Mouse (Mus musculus) gastrocnemius, adult 8-10 months (tissue): ENCODE measurements around the gene Stox2. TPM values are rescaled to one million over a fixed set of nuclear protein-coding genes. Genes with fewer than 3 reads are reported as not detected.

ENCODE experiments used
- DNase-seq, 2 experiments: peaks; one replicate each; pipeline ENCODE4 v3.0.0; 2022; ENCODE audit warnings: low spot score in 2 of 2
- total RNA-seq, 4 experiments: library from RNA; stranded (reverse); gene quantifications; 2 replicates each; pipeline ENCODE4 v1.2.4; 2022

Gene Stox2
- total RNA-seq, 4 experiments from 2014 or later, result 5.0 to 6.0 (median 5.8) TPM

- peak in 1 of 2 experiments; percentile 4 for DNase-seq
These were observed 91.5 kb downstream of the Stox2 start for GRCm38 (mm10) chr8:47354523-47355168.

DNA sequence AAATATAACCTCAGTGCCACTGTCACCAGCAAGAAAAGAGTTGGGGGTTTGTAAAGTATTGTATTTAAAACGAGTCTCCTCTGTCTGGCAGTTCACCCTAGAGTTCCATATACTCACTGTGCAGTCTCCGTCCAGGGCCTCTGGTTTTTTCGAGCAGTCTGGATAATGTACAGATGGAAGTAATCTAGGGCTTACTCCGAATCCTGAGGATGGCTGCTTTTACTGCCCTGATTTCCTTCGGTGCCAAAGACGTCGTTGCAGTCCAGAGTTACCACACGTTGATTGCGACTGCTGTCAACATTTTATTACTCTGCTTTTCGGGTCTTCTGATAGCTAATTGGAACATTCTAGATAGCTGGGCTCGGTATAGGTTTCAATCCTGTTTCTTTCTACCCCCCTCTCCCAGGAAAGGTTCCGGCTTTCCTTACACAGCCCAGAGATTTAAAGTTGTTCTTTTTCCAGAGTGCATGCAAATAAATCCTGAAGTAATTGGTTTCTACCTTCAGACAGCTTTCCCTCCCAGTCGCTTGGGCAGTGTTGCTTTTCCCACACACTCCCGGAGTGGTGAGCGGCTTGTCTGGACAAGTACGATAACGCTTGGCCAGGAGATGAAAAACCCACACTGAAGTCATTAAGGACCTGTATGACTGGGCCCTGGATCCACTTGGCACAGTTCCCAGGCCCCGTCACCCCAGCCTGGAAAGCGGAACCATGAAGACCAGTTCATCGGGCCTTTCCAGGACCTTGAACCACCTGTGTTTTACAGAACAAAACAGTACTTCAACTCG is 94.1 kb downstream of the Stox2 start:
- peak; percentile 8 to 9 for DNase-seq

- DNase-seq, result no peak
These were observed 97.1 kb downstream of the Stox2 start for GRCm38 (mm10) chr8:47349082-47349481.

- DNase-seq, result no peak
These were observed 98.4 kb downstream of the Stox2 start for GRCm38 (mm10) chr8:47347809-47348208.

DNA sequence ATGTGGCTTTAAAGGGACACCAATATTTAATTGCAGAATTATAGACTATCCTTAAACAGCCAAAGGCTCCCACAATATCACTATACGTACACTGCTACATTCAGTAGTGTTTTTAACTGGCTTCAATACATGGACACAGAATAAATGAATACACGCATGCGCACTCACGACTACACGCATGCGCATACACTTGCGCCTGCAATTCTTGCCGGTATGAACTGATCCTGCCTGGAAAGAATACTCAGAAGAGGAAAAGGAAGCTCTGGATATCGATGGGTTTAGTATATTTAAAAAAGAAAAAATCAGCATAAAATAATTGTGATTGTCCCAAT is 100.4 kb downstream of the Stox2 start:
- DNase-seq, result no peak

- DNase-seq, result no peak
These were observed 100.9 kb downstream of the Stox2 start for GRCm38 (mm10) chr8:47345085-47345771.

DNA sequence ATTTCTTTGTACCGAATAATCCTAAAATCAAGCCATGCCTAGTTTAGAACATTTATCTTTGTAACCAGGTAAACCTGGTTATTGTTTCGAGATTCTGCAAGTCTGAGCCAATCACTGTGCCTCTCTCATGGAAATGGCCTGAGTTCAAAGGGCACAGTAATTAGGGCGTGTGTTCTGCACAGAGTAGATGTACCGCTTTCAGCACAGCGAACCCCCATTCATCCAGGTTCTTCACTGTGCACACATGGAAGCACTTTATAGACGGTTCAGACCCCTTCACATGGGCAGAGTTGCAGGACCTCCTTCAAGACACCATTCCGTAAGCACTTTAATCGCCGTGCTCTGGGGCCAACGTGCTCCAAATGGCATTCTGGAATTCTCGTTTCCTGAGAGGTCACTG is 104.7 kb downstream of the Stox2 start:
- no peak for DNase-seq

DNA sequence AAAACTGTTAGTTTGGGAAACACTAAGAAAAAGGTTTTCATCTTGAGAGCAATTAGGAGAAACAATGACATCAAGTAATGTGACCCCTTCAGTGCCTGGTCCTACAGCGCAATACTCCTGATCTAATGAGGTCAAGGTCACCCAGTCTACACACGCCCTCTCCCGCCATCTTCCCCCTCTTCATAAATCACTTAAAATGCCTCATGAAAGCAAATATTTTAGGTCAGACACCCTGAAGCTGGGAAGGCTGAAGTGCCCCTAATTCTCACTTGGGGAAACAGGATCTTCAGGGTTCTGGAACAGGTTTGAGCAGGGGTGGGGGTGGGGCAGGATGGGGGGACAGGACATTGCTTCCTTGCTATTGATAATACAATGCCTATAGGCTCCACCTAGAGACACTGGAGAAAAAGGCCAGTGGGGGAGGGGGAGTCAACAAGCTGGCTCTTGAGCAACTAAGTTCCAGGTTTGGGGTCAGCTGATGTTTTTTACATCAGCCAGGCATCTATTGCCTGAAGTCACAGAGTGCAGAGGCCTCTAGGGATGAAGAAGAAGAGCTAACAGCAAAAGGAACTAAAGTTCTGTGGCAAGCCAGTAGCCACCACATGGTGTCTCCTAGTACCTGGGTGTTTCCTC is 107.4 kb downstream of the Stox2 start:
- no peak for DNase-seq

GRCm38 (mm10) chr8:47336433-47336832 is 109.7 kb downstream of the Stox2 start:
- no peak for DNase-seq

- DNase-seq, result no peak
These were observed 110.2 kb downstream of the Stox2 start for GRCm38 (mm10) chr8:47335940-47336339.

GRCm38 (mm10) chr8:47334223-47334757 is 111.9 kb downstream of the Stox2 start:
- no peak for DNase-seq

- no peak for DNase-seq
These were observed 113.2 kb downstream of the Stox2 start for GRCm38 (mm10) chr8:47332941-47333340.

GRCm38 (mm10) chr8:47330982-47331381 is 115.2 kb downstream of the Stox2 start:
- no peak for DNase-seq

- no peak for DNase-seq
These were observed 119.8 kb downstream of the Stox2 start for GRCm38 (mm10) chr8:47326348-47326747.

DNA sequence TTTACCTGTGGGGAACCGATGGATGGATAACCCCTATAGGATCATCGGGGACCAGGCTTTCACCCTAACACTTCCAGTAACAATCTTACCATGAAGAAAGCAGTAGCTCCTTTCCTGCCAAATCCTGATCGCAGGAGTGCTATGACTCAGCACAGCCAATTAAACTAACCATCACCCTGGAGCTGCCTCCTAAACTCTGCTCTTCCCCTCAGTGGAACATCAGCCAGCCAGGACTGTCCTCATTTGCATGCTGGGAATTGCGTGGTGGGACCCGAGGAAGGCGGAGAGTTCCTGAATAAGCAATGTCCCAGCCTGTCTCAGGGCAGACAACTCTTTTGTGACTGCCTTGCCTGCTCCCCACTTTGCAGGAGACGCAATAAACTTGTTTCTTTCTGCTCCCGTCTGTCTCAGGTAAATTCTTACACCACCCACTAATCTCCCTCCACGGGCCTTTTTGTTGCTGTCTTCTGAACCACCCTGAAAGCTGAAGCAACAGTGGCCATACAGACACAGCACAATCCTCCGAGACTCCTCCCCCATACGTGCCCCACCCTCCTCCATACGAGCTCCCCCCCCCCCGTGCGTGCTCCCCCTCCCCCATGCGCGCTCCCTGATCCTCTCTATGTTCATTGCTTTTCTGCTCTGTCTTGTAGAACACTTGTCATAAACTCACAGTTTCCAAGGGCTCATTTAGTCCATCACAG is 121.9 kb downstream of the Stox2 start:
- no peak for DNase-seq

DNA sequence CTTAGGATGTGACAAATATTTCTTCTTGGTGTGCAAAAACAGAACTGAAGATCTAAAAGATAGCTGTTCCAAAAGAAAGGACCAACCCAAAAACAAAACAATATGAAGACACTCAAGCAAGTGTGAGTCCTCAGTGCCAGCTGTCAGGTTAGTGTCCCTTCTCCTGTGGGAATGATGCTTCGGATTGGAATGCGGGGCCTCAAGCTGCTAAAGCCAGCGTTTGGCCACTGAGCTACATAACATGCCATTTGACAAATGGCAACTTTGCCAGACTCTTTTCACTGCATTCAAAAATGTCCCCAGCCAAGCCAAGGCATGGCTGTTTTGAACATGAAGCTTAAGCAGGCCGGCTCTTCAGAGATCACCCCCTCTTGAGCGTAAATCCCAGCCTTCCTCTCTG is 124.9 kb downstream of the Stox2 start:
- no peak for DNase-seq

GRCm38 (mm10) chr8:47320707-47321106 is 125.5 kb downstream of the Stox2 start:
- DNase-seq, result no peak

- no peak for DNase-seq
These were observed 127.7 kb downstream of the Stox2 start for GRCm38 (mm10) chr8:47318468-47318867.

- DNase-seq, result no peak
These were observed 138.0 kb downstream of the Stox2 start for GRCm38 (mm10) chr8:47308176-47308575.

- no peak for DNase-seq
These were observed 139.8 kb downstream of the Stox2 start for GRCm38 (mm10) chr8:47306372-47306771.

DNA sequence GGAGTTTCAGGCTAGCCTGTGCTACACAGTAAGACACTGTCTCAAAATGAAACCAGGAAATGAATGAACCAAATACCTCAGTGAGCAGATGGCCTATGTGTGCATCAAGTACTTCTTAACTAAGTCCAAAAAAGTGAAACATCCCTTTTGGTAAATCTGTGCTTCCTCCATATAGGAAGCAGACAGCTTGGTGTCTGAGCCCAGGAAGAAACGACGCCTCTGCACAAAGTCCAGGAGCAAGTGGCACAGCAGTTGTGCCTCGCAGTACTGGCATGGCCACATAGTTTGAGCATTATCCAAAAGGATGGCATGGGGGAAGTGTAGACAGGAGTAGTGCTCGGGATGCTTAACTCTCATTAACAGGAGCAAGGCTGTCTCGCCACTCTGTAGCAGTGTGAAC is 140.3 kb downstream of the Stox2 start:
- DNase-seq, result no peak
